Mouse (Mus musculus): ENCODE measurements around the gene Cyb5d2.
"Not testable (repeated sequence)": the region's sequence is repeated elsewhere in the genome, so short reads cannot be mapped to it uniquely, and the experiment has no call there.

Gene Cyb5d2

GRCm38 (mm10) chr11:72771461-72771860 is 24.5 kb downstream of the Cyb5d2 start:
- no peak for DNase-seq

DNA sequence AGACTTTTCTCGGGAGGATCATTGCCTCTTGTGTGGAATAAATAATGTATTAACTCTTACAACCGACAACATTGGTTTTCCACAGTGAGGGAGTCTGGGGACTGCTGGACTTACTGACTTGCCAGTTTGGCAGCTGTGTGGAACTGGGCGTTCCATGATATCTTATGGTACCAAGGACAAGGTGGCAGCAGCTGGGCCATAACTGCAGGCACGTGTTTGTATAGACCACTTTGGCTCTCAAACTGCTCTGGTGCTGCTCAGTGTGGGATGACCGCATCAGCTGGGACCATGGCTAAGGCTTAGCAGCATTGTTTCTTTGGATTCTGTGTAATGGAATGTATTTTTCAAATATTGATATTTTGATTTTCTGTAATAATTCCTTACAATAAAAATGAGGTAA is 25.1 kb downstream of the Cyb5d2 start:
- DNase-seq = no peak

- DNase-seq = no peak
Measured at GRCm38 (mm10) chr11:72770324-72770723, 25.6 kb downstream of the Cyb5d2 start.

- no peak for DNase-seq
Measured at GRCm38 (mm10) chr11:72769061-72769460, 26.9 kb downstream of the Cyb5d2 start.

DNA sequence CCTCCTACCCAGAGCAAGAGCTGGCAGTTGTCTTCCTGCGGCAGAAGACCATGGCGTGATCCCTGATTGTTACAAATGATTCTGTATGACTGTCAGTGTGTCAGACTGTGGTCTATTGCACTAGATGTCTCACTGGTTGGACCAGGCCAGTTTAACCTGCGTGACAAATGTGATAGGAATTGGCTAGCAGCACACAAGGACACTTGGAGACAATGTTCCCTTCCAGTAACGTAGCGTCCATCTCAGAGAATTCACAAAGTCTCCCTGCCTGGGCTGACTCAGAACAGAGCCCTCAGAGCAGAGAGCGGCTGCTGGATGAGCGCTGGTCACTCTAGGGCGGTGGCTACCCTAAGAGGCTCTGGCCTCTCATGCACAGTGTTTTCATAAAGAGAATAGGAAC is 28.2 kb downstream of the Cyb5d2 start:
- DNase-seq = no peak

GRCm38 (mm10) chr11:72764270-72764669 is 31.7 kb downstream of the Cyb5d2 start:
- no peak for DNase-seq

DNA sequence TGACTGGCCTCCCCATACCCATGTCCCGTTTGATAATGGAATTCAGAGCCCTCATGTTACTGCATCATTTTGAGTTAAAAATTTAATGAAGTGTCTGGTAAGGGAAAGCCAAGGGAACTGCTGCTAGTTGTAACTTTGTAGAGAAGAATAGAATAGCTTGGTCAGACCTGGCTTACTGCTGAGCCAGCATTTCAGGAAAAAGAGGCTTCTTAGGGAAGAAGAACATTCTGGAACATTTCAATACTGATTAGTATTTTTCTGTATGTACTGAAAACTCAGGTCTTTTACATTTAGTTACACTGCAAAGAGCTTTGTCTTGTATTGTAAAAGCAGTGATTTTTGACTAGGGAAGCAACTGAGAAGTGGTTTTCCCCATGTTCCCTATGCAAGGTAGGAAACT is 35.2 kb downstream of the Cyb5d2 start:
- no peak for DNase-seq

- no peak for DNase-seq
Measured at GRCm38 (mm10) chr11:72759581-72759980, 36.4 kb downstream of the Cyb5d2 start.

- DNase-seq = no peak
Measured at GRCm38 (mm10) chr11:72758316-72758715, 37.6 kb downstream of the Cyb5d2 start.

GRCm38 (mm10) chr11:72751956-72752355 is 44.0 kb downstream of the Cyb5d2 start:
- DNase-seq = no peak

GRCm38 (mm10) chr11:72739048-72739447 is 56.9 kb downstream of the Cyb5d2 start:
- DNase-seq = no peak

DNA sequence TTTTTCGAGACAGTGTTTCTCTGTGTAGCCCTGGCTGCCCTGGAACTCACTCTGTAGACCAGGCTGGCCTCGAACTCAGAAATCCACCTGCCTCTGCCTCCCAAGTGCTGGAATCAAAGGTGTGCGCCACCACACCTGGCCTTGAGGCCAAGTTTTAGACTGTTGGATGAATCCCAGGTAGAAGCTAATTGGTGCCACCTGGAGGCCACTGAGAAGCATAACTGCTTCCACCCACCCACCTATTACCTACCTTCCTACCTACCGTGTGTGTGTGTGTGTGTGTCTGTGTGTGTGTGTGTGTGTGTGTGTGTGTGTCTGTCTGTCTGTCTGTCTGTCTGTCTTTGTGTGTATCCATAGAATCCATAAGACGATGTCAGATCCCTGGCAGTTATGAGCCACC is 58.4 kb downstream of the Cyb5d2 start:
- not testable (repeated sequence) for DNase-seq

- no peak for DNase-seq
Measured at GRCm38 (mm10) chr11:72736320-72736719, 59.6 kb downstream of the Cyb5d2 start.

DNA sequence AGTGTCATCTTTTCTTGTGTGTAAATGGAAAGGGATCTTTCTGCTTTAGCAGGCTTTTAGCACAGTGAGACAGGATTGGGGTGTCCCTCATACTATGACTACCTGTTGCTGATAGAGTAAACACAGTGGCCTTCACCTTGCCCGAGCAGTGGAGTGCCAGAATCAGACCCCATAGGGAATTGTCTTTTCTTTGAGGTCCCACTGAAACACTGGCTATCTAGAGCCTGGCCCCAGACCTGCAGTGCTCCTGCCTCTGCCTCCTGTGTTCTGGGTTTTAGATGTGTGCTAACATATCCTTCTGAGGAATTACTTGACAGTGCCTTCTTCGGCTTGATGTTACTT is 60.5 kb downstream of the Cyb5d2 start:
- no peak for DNase-seq

DNA sequence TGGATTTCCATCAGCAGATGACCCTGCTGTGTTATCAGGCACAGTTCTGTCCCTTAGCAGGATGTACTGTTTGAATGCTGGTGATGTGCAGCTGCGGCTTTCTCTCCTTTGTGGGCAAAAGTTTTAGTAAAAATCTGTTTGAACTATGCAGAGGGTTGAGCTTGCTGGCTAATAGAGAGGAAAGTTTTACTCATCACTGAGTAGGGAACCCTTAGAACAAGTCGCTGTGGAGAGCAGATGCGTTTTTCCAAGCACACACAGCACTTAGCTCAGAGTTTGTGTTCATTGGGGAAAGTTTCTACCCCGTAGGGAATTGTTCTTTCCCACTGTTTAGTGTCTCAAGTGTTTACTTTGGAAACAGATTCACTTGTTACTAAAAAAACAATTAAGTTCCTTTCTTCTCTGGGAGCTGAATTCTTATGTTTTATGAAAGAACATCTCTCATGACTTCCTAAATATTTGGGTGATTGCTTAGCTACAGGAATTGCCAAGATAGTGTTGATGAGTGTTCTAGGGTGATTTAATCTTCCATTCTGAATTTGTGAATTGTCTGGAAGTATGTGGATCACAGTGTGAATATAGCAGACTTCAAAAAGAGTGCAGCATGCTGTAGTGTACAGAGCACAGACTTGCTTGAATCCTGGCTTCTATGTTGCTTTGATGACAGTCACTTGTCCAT is 61.0 kb downstream of the Cyb5d2 start:
- no peak for DNase-seq

GRCm38 (mm10) chr11:72733736-72734135 is 62.2 kb downstream of the Cyb5d2 start:
- no peak for DNase-seq
